Mouse (Mus musculus): ENCODE measurements around the gene Igsf1.

The Igsf1 gene

DNA sequence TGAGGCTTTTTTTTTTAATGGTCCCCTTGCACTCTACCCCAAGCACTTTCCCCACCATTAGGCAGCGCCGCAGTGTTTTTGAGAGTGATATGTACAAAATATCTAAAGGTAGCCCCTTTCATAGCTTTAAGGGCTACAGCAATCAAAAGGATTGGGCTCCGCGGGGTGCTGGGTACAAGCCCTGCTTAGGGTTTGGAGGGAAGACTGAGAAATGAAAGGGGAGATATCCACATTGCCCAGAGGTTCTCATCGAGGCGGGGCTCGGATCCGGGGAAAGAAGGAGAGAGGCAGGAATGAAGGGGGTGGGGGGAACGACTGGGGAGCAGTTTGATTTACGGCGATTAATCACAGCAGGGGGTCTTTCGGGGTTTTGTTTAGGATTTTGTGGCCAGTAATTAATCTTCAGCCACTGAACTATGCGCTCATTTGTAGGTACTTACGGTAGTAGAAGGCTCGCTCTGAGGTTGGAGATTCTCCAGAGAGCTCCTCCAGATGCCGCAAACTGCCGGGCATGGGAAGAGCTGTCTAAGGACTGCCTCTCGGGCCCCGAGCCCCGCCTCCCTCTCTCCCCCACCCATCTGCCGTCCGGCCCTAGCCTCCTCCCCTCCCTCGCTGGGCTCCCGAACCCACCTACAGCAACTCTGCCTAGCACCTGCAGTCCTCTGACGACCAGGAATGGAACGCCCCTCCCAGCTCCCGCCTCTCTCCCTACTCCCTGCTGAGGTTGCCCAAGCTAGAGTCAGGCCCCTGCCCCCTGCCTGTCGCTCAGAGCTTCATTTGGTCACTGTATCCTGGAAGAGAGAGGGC lies at the start of gene Igsf1:
TSS of gene Igsf1 (minus strand) at position 537 of the 807 bp plus-strand sequence.
- DNase-seq, result peak; percentile 52 to 69

GRCm38 (mm10) chrX:49770828-49771227 lies 26.7 kb downstream of the Igsf1 start:
- peak in 1 of 2 experiments; percentile 21 for DNase-seq

- no peak for DNase-seq
Observed at GRCm38 (mm10) chrX:49745192-49745591, 52.4 kb downstream of the Igsf1 start.

DNA sequence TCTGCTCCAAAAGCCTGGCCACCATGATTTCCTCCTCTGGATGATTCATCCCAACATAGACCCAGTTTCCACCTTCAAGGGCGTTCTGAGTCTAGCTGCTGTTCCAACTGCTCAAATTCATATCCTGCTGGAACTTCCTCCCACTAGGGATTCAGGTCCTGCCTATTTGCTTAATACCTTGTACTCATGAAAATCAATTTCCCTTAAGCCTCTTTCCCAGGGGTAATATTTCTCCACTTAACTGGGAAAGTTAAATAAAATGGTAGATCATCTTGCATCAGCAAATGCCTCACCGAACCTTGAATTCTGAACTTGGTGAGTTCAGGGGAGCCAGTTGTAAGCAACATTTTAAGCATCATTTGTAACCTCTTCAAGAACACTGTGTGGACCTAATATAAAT lies 62.6 kb downstream of the Igsf1 start, which contains the start of gene Olfr1321:
TSS of gene Olfr1321 (minus strand) at position 101 of the 400 bp plus-strand sequence.
- DNase-seq, result no peak

All from kidney, postnatal 4 days (tissue).